Comparison of ENCODE assay signal across 10 mouse cellular contexts in genomic region chr5:30406876-30407275, GRCm38 (mm10). TPM values are rescaled to one million over a fixed set of nuclear protein-coding genes. Genes with fewer than 3 reads are reported as not detected.
A peak's percentile ranks its signal among the peaks of the same experiment; 100 is the strongest.
DNase-seq lines count a peak whose midpoint lies in the region; ATAC-seq and TF ChIP-seq lines count a peak whose summit lies in the region.
"Had no signal": no experiment of that assay in that cellular context is flagged by ENCODE, and none has a peak within 500 bp of the region (broad histone marks: within the 10 kb centered on the region; RNA-seq: fewer than 3 reads in every experiment).

No protein-coding gene starts in this region.

- no peak overlapping the region for H3K4me3 ChIP-seq in kidney, postnatal 0 days (replicated peaks; ENCODE audit: low read depth, low read length)
- H3K4me3 ChIP-seq in hindbrain, embryonic 16.5 days (ENCODE audit: low read length) = no peak overlapping the region

- H3K4me1 ChIP-seq in kidney, postnatal 0 days (replicated peaks; ENCODE audit: insufficient read depth, low read length) = no peaks in the 10 kb centered on the region
- no peaks in the 10 kb centered on the region; the same call in 1 of the 2 replicates for H3K4me1 ChIP-seq in hindbrain, embryonic 16.5 days (ENCODE audit: control insufficient read depth, insufficient read depth, low read depth, low read length)

- no peak for ATAC-seq in kidney, postnatal 0 days (replicated peaks; ENCODE audit: low FRiP score, low read depth)
- ATAC-seq in hindbrain, embryonic 16.5 days = no peak

- no peaks in the 10 kb centered on the region for H3K27me3 ChIP-seq in kidney, postnatal 0 days (ENCODE audit: insufficient read depth, low read length)
- no peaks in the 10 kb centered on the region for H3K27me3 ChIP-seq in hindbrain, embryonic 16.5 days (replicated peaks; ENCODE audit: control insufficient read depth, insufficient read depth, low read length)

- no peak overlapping the region for H3K4me2 ChIP-seq in kidney, postnatal 0 days (ENCODE audit: low read length)
- H3K4me2 ChIP-seq in hindbrain, embryonic 16.5 days (ENCODE audit: low read length) = 0 out of 2 replicates have a peak overlapping the region, but pooled peaks have one; percentile 11

- no peak for TF ChIP-seq CTCF in kidney, postnatal 0 days (IDR thresholded peaks at IDR 0.05; ENCODE audit: low read depth)

- 21% methylated on average over 9 of the region's 9 CpGs for WGBS in kidney, postnatal 0 days
- WGBS in hindbrain, embryonic 16.5 days = 8% methylated on average over 9 of the region's 9 CpGs

- peak; percentile 5 for DNase-seq in kidney, postnatal 0 days (ENCODE audit: low spot score)
- no peak for DNase-seq in kidney, adult 18-20 months
- peak; percentile 17 for DNase-seq in MEL-GATA-1-ER (ENCODE audit: extremely low read depth, low read depth)
- peak; percentile 46 for DNase-seq in embryo, embryonic 11 days
- no peak for DNase-seq in spleen, postnatal 36 days (ENCODE audit: low spot score in 2 of 2)
- DNase-seq in right cerebral cortex, adult 18-20 months = no peak
- DNase-seq in cerebellum, adult 9-11 months = no peak
- DNase-seq: right cerebral cortex, postnatal 25 days had no signal

- H3K27ac ChIP-seq in kidney, postnatal 0 days = no peak overlapping the region
- H3K27ac ChIP-seq in hindbrain, embryonic 16.5 days (ENCODE audit: low read depth, low read length) = no peak overlapping the region

- H3K36me3 ChIP-seq in kidney, postnatal 0 days (ENCODE audit: insufficient read depth, low read length) = no peaks in the 10 kb centered on the region
- H3K36me3 ChIP-seq in hindbrain, embryonic 16.5 days (ENCODE audit: control insufficient read depth, insufficient read depth, low read length) = no peaks in the 10 kb centered on the region

- H3K9ac ChIP-seq in kidney, postnatal 0 days (ENCODE audit: low read depth, low read length) = no peak overlapping the region
- H3K9ac ChIP-seq in hindbrain, embryonic 16.5 days (ENCODE audit: low read depth, low read length) = no peak overlapping the region

- no peaks in the 10 kb centered on the region for H3K9me3 ChIP-seq in kidney, postnatal 0 days (replicated peaks; ENCODE audit: low read length)
- H3K9me3 ChIP-seq in hindbrain, embryonic 16.5 days (ENCODE audit: control insufficient read depth, low read length) = no peaks in the 10 kb centered on the region

RNA-seq across cellular contexts. Expression of gene Otof, which starts 54.9 kb away (rescaled TPM):
- polyA plus RNA-seq in kidney, postnatal 0 days (2015; fragmentation: Nextera tagmentation; extraction: Ambion mirVana) = 0.04 and 0.09 TPM in 2 replicates
- 7.7 and 8.8 TPM in 2 replicates for polyA plus RNA-seq in hindbrain, embryonic 16.5 days (2015; fragmentation: Nextera tagmentation; extraction: Ambion mirVana)

RNA-seq across cellular contexts. Expression of gene 1700001C02Rik, which starts 59.0 kb away (rescaled TPM):
- polyA plus RNA-seq in kidney, postnatal 0 days (2015; fragmentation: Nextera tagmentation; extraction: Ambion mirVana) = not detected in 2 replicates
- polyA plus RNA-seq in hindbrain, embryonic 16.5 days (2015; fragmentation: Nextera tagmentation; extraction: Ambion mirVana) = 1.8 and 1.9 TPM in 2 replicates
- polyA plus RNA-seq: large intestine, adult 2 months had no signal

Comparison
In these comparisons a context has a peak if more than half of its experiments do, and no peak if none do; other contexts are left out.
1. DNase-seq: peak in kidney, postnatal 0 days (single experiment), MEL-GATA-1-ER (single experiment) and embryo, embryonic 11 days (single experiment); none in kidney, adult 18-20 months (single experiment), spleen, postnatal 36 days (0 of 2), right cerebral cortex, adult 18-20 months (single experiment) and cerebellum, adult 9-11 months (single experiment).